Mouse (Mus musculus) CH12.LX (cell line): ENCODE data around the gene Car5a. TPM values are rescaled to one million over a fixed set of nuclear protein-coding genes. Genes with fewer than 3 reads are reported as not detected.

Experiments
- DNase-seq: peaks from one replicate; pipeline ENCODE4 v3.0.0-alpha.2; 2013; ENCODE audit errors: extremely low read depth
- H3K27ac ChIP-seq: 2 replicates; pipeline ENCODE4 v1.5.1; 2012; ENCODE audit warnings: low read depth, mild to moderate bottlenecking, control low read depth, moderate library complexity; ENCODE audit not compliant: insufficient read depth
- H3K27me3 ChIP-seq: replicated peaks from 2 replicates; pipeline ENCODE3; 2012; ENCODE audit warnings: inconsistent platforms
- H3K36me3 ChIP-seq, 2 experiments: replicated peaks in 1 of 2; 2 replicates each; pipeline versions ENCODE3 to v1.6.1; 2012; ENCODE audit warnings: inconsistent platforms in 1 of 2, low read length in 1 of 2, mild to moderate bottlenecking in 1 of 2, mixed read lengths in 1 of 2, moderate library complexity in 1 of 2; ENCODE audit not compliant: control insufficient read depth in 1 of 2, insufficient read depth in 1 of 2
- H3K4me1 ChIP-seq, 2 experiments: 2 replicates each; pipeline ENCODE4 v1.6.1; 2012; ENCODE audit warnings: inconsistent platforms in 1 of 2, moderate library complexity in 1 of 2; ENCODE audit not compliant: insufficient read depth in 2 of 2, control insufficient read depth in 1 of 2
- H3K4me2 ChIP-seq: 2 replicates; pipeline ENCODE4 v1.6.1; 2012; ENCODE audit warnings: low read depth, mild to moderate bottlenecking, control low read depth; ENCODE audit not compliant: poor library complexity, insufficient read depth, severe bottlenecking
- H3K4me3 ChIP-seq, 3 experiments: fragments of 150-350 bp in 1 of 3; sonication (generic) in 1 of 3; replicated peaks in 1 of 3; 2 replicates each; pipeline versions ENCODE3 to v1.5.1; 2011 to 2012; ENCODE audit warnings: low read depth in 2 of 3, low read length in 2 of 3, mild to moderate bottlenecking in 2 of 3, moderate library complexity in 2 of 3, control low read depth in 1 of 3, improper control_type of control experiment in 1 of 3, inconsistent platforms in 1 of 3, mixed read lengths in 1 of 3; ENCODE audit not compliant: poor library complexity in 1 of 3
- H3K79me2 ChIP-seq: replicated peaks from 2 replicates; pipeline ENCODE4 v1.6.1; 2012; ENCODE audit warnings: mild to moderate bottlenecking, moderate library complexity; ENCODE audit not compliant: control insufficient read depth, poor library complexity, insufficient read depth, severe bottlenecking; ENCODE audit errors: extremely low read depth
- H3K9ac ChIP-seq: 2 replicates; pipeline ENCODE4 v1.6.1; 2012; ENCODE audit warnings: low read depth, mild to moderate bottlenecking, control low read depth, moderate library complexity; ENCODE audit not compliant: insufficient read depth
- H3K9me3 ChIP-seq: replicated peaks from 2 replicates; pipeline ENCODE3; 2012; ENCODE audit warnings: low read length, inconsistent platforms, mixed read lengths
- CHD1 ChIP-seq: IDR thresholded peaks from 2 replicates; pipeline ENCODE4 v1.6.1; 2012; ENCODE audit warnings: low read depth, low read length, improper control_type of control experiment, inconsistent platforms
- CTCF ChIP-seq, 2 experiments: IDR thresholded peaks in 1 of 2; conservative IDR thresholded peaks in 1 of 2; 2 replicates each; pipeline ENCODE4 v1.5.1; 2011 to 2012; ENCODE audit warnings: low read depth in 2 of 2, low read length in 2 of 2, improper control_type of control experiment in 1 of 2, inconsistent platforms in 1 of 2, mild to moderate bottlenecking in 1 of 2, moderate library complexity in 1 of 2
- ELF1 ChIP-seq: IDR thresholded peaks from 2 replicates; pipeline ENCODE4 v1.6.1; 2014; ENCODE audit warnings: low read depth, mild to moderate bottlenecking, inconsistent platforms, low read length, improper control_type of control experiment
- ETS1 ChIP-seq: conservative IDR thresholded peaks from 2 replicates; pipeline ENCODE4 v1.6.1; 2012; ENCODE audit warnings: low read depth, mild to moderate bottlenecking, inconsistent platforms, low read length, improper control_type of control experiment, moderate library complexity
- IRF4 ChIP-seq: IDR thresholded peaks from 2 replicates; pipeline ENCODE4 v1.6.1; 2014; ENCODE audit warnings: low read depth, mild to moderate bottlenecking, inconsistent platforms, low read length, improper control_type of control experiment
- JUN ChIP-seq: IDR thresholded peaks from 2 replicates; pipeline ENCODE4 v1.6.1; 2011; ENCODE audit warnings: low read depth, mild to moderate bottlenecking, low read length, improper control_type of control experiment, moderate library complexity; ENCODE audit not compliant: insufficient read depth
- KAT2A ChIP-seq: IDR thresholded peaks from 2 replicates; pipeline ENCODE4 v1.6.1; 2012; ENCODE audit warnings: low read length, improper control_type of control experiment, inconsistent platforms; ENCODE audit not compliant: insufficient replicate concordance
- POLR2A ChIP-seq: IDR thresholded peaks from 2 replicates; pipeline ENCODE4 v1.6.1; 2011; ENCODE audit warnings: low read depth, mild to moderate bottlenecking, improper control_type of control experiment, low read length
- RAD21 ChIP-seq: IDR thresholded peaks from 2 replicates; pipeline ENCODE4 v1.6.1; 2011; ENCODE audit warnings: low read depth, mild to moderate bottlenecking, low read length, improper control_type of control experiment, moderate library complexity
- SMC3 ChIP-seq: IDR thresholded peaks from 2 replicates; pipeline ENCODE4 v1.6.1; 2011; ENCODE audit warnings: low read depth, low read length, improper control_type of control experiment
- TCF12 ChIP-seq: IDR thresholded peaks from 2 replicates; pipeline ENCODE4 v1.6.1; 2014; ENCODE audit warnings: low read depth, mild to moderate bottlenecking, inconsistent platforms, low read length, improper control_type of control experiment
- UBTF ChIP-seq: IDR thresholded peaks from 2 replicates; pipeline ENCODE4 v1.6.1; 2012; ENCODE audit warnings: low read depth, mild to moderate bottlenecking, inconsistent platforms, low read length, improper control_type of control experiment, moderate library complexity
- ZKSCAN1 ChIP-seq: IDR thresholded peaks from 2 replicates; pipeline ENCODE4 v1.6.1; 2012; ENCODE audit warnings: low read depth, inconsistent platforms, low read length, improper control_type of control experiment, borderline replicate concordance
- ZNF384 ChIP-seq: IDR thresholded peaks from 2 replicates; pipeline ENCODE4 v1.6.1; 2012; ENCODE audit warnings: low read depth, low read length, improper control_type of control experiment, inconsistent platforms
- dilution Hi-C: fragments of 300-500 bp; cut with MboI; formaldehyde crosslinking; loops from 2 replicates; pipeline ENCODE4 v1.14.3; 2020; ENCODE audit warnings: low sequenced_read_pairs; ENCODE audit not compliant: extremely low pct_unique_long_range_greater_than_20kb, extremely low pct_ligation_motif_present
- in situ Hi-C: fragments of 300-500 bp; cut with MboI; formaldehyde crosslinking; loops from 3 replicates; pipeline ENCODE4 v1.14.3; 2019; ENCODE audit warnings: low sequenced_read_pairs, low pct_ligation_motif_present, low pct_unique_long_range_greater_than_20kb, mixed read lengths
- polyA plus RNA-seq: library from polyadenylated mRNA; unstranded; fragments of >175 nt; gene quantifications from 2 replicates; pipeline ENCODE4 v1.2.1, GENCODE M21; 2012; ENCODE audit warnings: low read depth; ENCODE audit not compliant: insufficient read length
- total RNA-seq, 2 experiments: library from RNA; depleted of rRNA; stranded (reverse); fragments of 300-350 nt in 1 of 2; fragments of >200 nt in 1 of 2; gene quantifications; 2 replicates each; pipeline ENCODE4 v1.2.3; 2012 to 2014

Car5a gene
- total and polyA plus RNA-seq, 3 experiments: 1.6 to 9.7 TPM; not detected in 1

- Histone ChIP-seq H3K9ac (no peak overlapping the region), H3K27me3 (no peaks in the 10 kb centered on the region), H3K4me2 (no peak overlapping the region), H3K9me3 (no peaks in the 10 kb centered on the region), H3K4me3 (no peak overlapping the region), H3K4me1 (peaks cover 27 to 92% of the 10 kb centered on the region in 2 experiments), H3K36me3 (peaks cover 6 to 13% of the 10 kb centered on the region in 2 experiments), H3K79me2 (no peaks in the 10 kb centered on the region), H3K27ac (no peak overlapping the region)
- no peak for DNase-seq
- in situ Hi-C loops: loop anchor here (10.0 kb wide), 1 partner anchor 50 kb away; no protein-coding TSS in a partner anchor
- dilution Hi-C loops: no loop called here
- TF ChIP-seq CHD1 (no peak), JUN (no peak), ELF1 (no peak), TCF12 (no peak), ETS1 (no peak), SMC3 (no peak), ZKSCAN1 (no peak), KAT2A (no peak), UBTF (no peak), RAD21 (no peak)
Observed at GRCm38 (mm10) chr8:121875045-121875444, 69.7 kb downstream of the Car5a start.

- dilution Hi-C loops: no loop called here
- H3K79me2 ChIP-seq: no peaks in the 10 kb centered on the region
- H3K4me3 ChIP-seq: no peak overlapping the region
- peak; percentile 89 for TF ChIP-seq SMC3
- TF ChIP-seq POLR2A: no peak
- no peak for TF ChIP-seq ZNF384
- peak; percentile 59; the same call in 1 of the 2 replicates for TF ChIP-seq IRF4
- peak; percentile 81 for TF ChIP-seq RAD21
- TF ChIP-seq CTCF (conservative IDR thresholded peaks at IDR 0.05 in 1 of 2, IDR thresholded peaks at IDR 0.05 in 1 of 2; ENCODE audit: low read depth in 2 of 2, low read length in 2 of 2): peak in 1 of 2 experiments; percentile 79; a peak in 2 of 4 replicates
- H3K9me3 ChIP-seq: no peaks in the 10 kb centered on the region
- peak; percentile 64 for DNase-seq
- no peak overlapping the region for H3K27ac ChIP-seq
- in situ Hi-C loops: loop anchor here (10.0 kb wide), 1 partner anchor 51 kb away; no protein-coding TSS in a partner anchor
- peaks cover 0 to 3% of the 10 kb centered on the region in 2 experiments for H3K36me3 ChIP-seq
- H3K9ac ChIP-seq: no peak overlapping the region
- no peaks in the 10 kb centered on the region for H3K27me3 ChIP-seq
- no peak overlapping the region for H3K4me2 ChIP-seq
- H3K4me1 ChIP-seq: peaks cover 22 to 84% of the 10 kb centered on the region in 2 experiments
Observed at GRCm38 (mm10) chr8:121874031-121874430, 70.7 kb downstream of the Car5a start.
